Mouse (Mus musculus) adrenal gland, adult 2 months (tissue): ENCODE data around the gene Pnkp. TPM values are rescaled to one million over a fixed set of nuclear protein-coding genes. Genes with fewer than 3 reads are reported as not detected.

Source experiments
- DNase-seq: peaks from one replicate; pipeline ENCODE4 v3.0.0; 2021
- polyA plus RNA-seq: library from polyadenylated mRNA; depleted of rRNA; stranded (reverse); fragments of >200 nt; gene quantifications from 2 replicates; pipeline ENCODE4 v1.2.3, GENCODE M21; 2012
- total RNA-seq, 2 experiments: library from RNA; stranded (reverse); gene quantifications; 2 replicates each; pipeline ENCODE4 v1.2.3; 2021

Pnkp gene
- total and polyA plus RNA-seq, 3 experiments: 36.3 to 90.0 (median 42.8) TPM

- DNase-seq: peak; percentile 52
Measured at GRCm38 (mm10) chr7:44826771-44827170, 30.2 kb upstream of the Pnkp start.

- DNase-seq: no peak
Measured at GRCm38 (mm10) chr7:44828706-44829105, 28.2 kb upstream of the Pnkp start.

GRCm38 (mm10) chr7:44832763-44833162, 24.2 kb upstream of the Pnkp start:
- DNase-seq: no peak

GRCm38 (mm10) chr7:44835373-44836015, 21.4 kb upstream of the Pnkp start:
- no peak for DNase-seq

GRCm38 (mm10) chr7:44836016-44836404, 20.9 kb upstream of the Pnkp start:
- no peak for DNase-seq

- no peak for DNase-seq
Measured at GRCm38 (mm10) chr7:44836423-44837053, 20.4 kb upstream of the Pnkp start.

GRCm38 (mm10) chr7:44838073-44838472, 18.9 kb upstream of the Pnkp start:
- no peak for DNase-seq

- DNase-seq: no peak
Measured at GRCm38 (mm10) chr7:44839171-44839490, 17.8 kb upstream of the Pnkp start.

GRCm38 (mm10) chr7:44839491-44840191, 17.3 kb upstream of the Pnkp start:
- peak; percentile 61 for DNase-seq

- no peak for DNase-seq
Measured at GRCm38 (mm10) chr7:44840426-44840825, 16.5 kb upstream of the Pnkp start.

- no peak for DNase-seq
Measured at GRCm38 (mm10) chr7:44841825-44842463, 15.0 kb upstream of the Pnkp start.

- no peak for DNase-seq
Measured at GRCm38 (mm10) chr7:44845006-44845405, 11.9 kb upstream of the Pnkp start.

- no peak for DNase-seq
Measured at GRCm38 (mm10) chr7:44846804-44847203, 10.1 kb upstream of the Pnkp start.

GRCm38 (mm10) chr7:44847772-44848171, 9.2 kb upstream of the Pnkp start:
- no peak for DNase-seq

GRCm38 (mm10) chr7:44848561-44849415, 8.2 kb upstream of the Pnkp start, which contains the start of the genes Akt1s1 and Tbc1d17:
Akt1s1 (plus strand) TSS chr7:44848991.
Tbc1d17 (minus strand) TSS chr7:44849079.
- DNase-seq: peak; percentile 100

GRCm38 (mm10) chr7:44849416-44850111, 7.4 kb upstream of the Pnkp start:
- DNase-seq: peak; percentile 95

GRCm38 (mm10) chr7:44850146-44850545, 6.8 kb upstream of the Pnkp start:
- peak; percentile 86 for DNase-seq

- peak; percentile 46 for DNase-seq
Measured at GRCm38 (mm10) chr7:44850789-44851624, 5.9 kb upstream of the Pnkp start.

- DNase-seq: no peak
Measured at GRCm38 (mm10) chr7:44851625-44852234, 5.2 kb upstream of the Pnkp start.
